Mouse (Mus musculus): Measurements from ENCODE around the gene Npdc1.

- TF ChIP-seq CTCF (conservative IDR thresholded peaks at IDR 0.05; ENCODE audit: low read length) (no peak), NANOG (IDR thresholded peaks at IDR 0.05; ENCODE audit: borderline replicate concordance, low read length) (no peak)
These were observed 9.8 kb downstream of the Npdc1 start for GRCm38 (mm10) chr2:25408908-25409307.

Data from E14TG2a.4 (cell line).